Mouse (Mus musculus) G1E (cell line): ENCODE data around the gene Sec16a.

Experiments
- CTCF ChIP-seq: IDR thresholded peaks from 2 replicates; pipeline ENCODE4 v1.5.1; 2012; ENCODE audit warnings: low read depth, low read length, inconsistent platforms, mixed read lengths
- TAL1 ChIP-seq: conservative IDR thresholded peaks from 2 replicates; pipeline ENCODE4 v1.6.1; 2012; ENCODE audit warnings: low read depth, low read length, inconsistent platforms, mixed read lengths

DNA sequence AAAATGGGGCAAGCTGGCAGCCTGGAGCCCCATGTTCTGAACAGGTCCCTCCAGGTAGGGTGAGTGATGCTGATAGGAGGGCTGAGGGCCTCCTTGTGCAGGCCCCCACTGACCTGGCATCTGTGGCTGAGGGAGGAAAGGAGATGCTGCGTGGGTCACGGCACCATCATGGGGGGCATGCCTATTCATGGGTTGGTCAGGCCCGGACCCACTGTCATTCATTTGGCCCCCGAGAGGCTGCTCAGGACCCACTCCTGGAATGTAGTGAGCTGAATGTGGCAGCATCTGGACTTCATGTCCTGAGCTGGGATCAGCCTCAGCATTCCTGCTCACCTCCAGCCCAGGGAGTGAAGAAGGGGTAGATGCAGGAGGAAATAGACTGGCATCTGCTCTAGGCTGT lies 3.8 kb downstream of the Sec16a start:
- TF ChIP-seq CTCF, result no peak
- no peak for TF ChIP-seq TAL1
